Comparison of ENCODE assay signal across 11 mouse cellular contexts in genomic region chr9:64227736-64228135, GRCm38 (mm10). TPM values are rescaled to one million over a fixed set of nuclear protein-coding genes. Genes with fewer than 3 reads are reported as not detected.
A peak's percentile ranks its signal among the peaks of the same experiment; 100 is the strongest.
DNase-seq lines count a peak whose midpoint lies in the region; ATAC-seq lines count a peak whose summit lies in the region.
"Had no signal": no experiment of that assay in that cellular context is flagged by ENCODE, and none has a peak within 500 bp of the region (broad histone marks: within the 10 kb centered on the region; RNA-seq: fewer than 3 reads in every experiment).

No protein-coding gene starts in this region.

- H3K36me3 ChIP-seq in megakaryocyte, embryonic 14.5 days (replicated peaks; ENCODE audit: low read length), result peaks cover 45% of the 10 kb centered on the region
- no peaks in the 10 kb centered on the region for H3K36me3 ChIP-seq in hindbrain, embryonic 14.5 days (replicated peaks; ENCODE audit: control insufficient read depth, insufficient read depth)
- H3K36me3 ChIP-seq: intestine, embryonic 15.5 days had no signal

- H3K4me1 ChIP-seq in megakaryocyte, embryonic 14.5 days, result peaks cover 85% of the 10 kb centered on the region
- H3K4me1 ChIP-seq in hindbrain, embryonic 14.5 days (replicated peaks; ENCODE audit: control insufficient read depth, insufficient read depth, low read length), result peaks cover 8% of the 10 kb centered on the region; the same call in 1 of the 2 replicates

- no peak overlapping the region for H3K9ac ChIP-seq in hindbrain, embryonic 14.5 days
- H3K9ac ChIP-seq: intestine, embryonic 15.5 days had no signal

- peak; percentile 11 for DNase-seq in lung, postnatal 10 days
- no peak for DNase-seq in lung, postnatal 25 days (ENCODE audit: low spot score)
- peak; percentile 24 for DNase-seq in thymus, postnatal 4 days
- no peak for DNase-seq in left cerebral cortex, adult 11 months (ENCODE audit: low spot score)
- DNase-seq in hindbrain, embryonic 14.5 days (ENCODE audit: low spot score), result no peak
- no peak for DNase-seq in adrenal gland, adult 2 months
- DNase-seq: left cerebral cortex, postnatal 4 days; retina, postnatal 1 day had no signal

- H3K4me3 ChIP-seq in megakaryocyte, embryonic 14.5 days (replicated peaks), result peak overlapping the region; percentile 89
- H3K4me3 ChIP-seq in hindbrain, embryonic 14.5 days (replicated peaks; ENCODE audit: low read length), result no peak overlapping the region
- H3K4me3 ChIP-seq: intestine, embryonic 15.5 days had no signal

- no peak overlapping the region for H3K27ac ChIP-seq in hindbrain, embryonic 14.5 days
- H3K27ac ChIP-seq: intestine, embryonic 15.5 days had no signal

- H3K9me3 ChIP-seq in megakaryocyte, embryonic 14.5 days, result no peaks in the 10 kb centered on the region
- H3K9me3 ChIP-seq in hindbrain, embryonic 14.5 days (ENCODE audit: control insufficient read depth, low read length), result no peaks in the 10 kb centered on the region
- H3K9me3 ChIP-seq: intestine, embryonic 15.5 days had no signal

- no peak overlapping the region for H3K4me2 ChIP-seq in hindbrain, embryonic 14.5 days (replicated peaks)
- H3K4me2 ChIP-seq: intestine, embryonic 15.5 days had no signal

- WGBS in hindbrain, embryonic 14.5 days, result 84% methylated on average over 12 of the region's 12 CpGs

- ATAC-seq in common myeloid progenitor, adult 5-6 weeks (replicated peaks; ENCODE audit: low read depth, poor library complexity, severe bottlenecking), result peak; percentile 65
- no peak for ATAC-seq in hindbrain, embryonic 14.5 days (ENCODE audit: low FRiP score)
- ATAC-seq: intestine, embryonic 15.5 days had no signal

- H3K27me3 ChIP-seq in megakaryocyte, embryonic 14.5 days (replicated peaks), result no peaks in the 10 kb centered on the region
- H3K27me3 ChIP-seq in hindbrain, embryonic 14.5 days (ENCODE audit: control insufficient read depth, insufficient read depth, low read length), result no peaks in the 10 kb centered on the region
- H3K27me3 ChIP-seq: intestine, embryonic 15.5 days had no signal

RNA-seq across cellular contexts. Expression of gene Uchl4, which starts 7.3 kb away (rescaled TPM):
- 0.46 and 2.0 TPM in 2 replicates for total RNA-seq in common myeloid progenitor, adult 5-6 weeks (2017)
- polyA plus RNA-seq in megakaryocyte, embryonic 14.5 days (2012; ENCODE audit: insufficient read depth, low replicate concordance), result not detected in 2 replicates
- 2.7 and 2.8 TPM in 2 replicates for polyA plus RNA-seq in hindbrain, embryonic 14.5 days (2014; fragmentation: Nextera tagmentation; extraction: Ambion mirVana)
- total RNA-seq in adrenal gland, adult 2 months (2021), result 1 to 10 TPM; 1.8 to 2.2 TPM
- not detected in 2 replicates for polyA plus RNA-seq in adrenal gland, adult 2 months (2012; rRNA removed)

RNA-seq across cellular contexts. Expression of gene Map2k1, which starts 25.7 kb away (rescaled TPM):
- total RNA-seq in common myeloid progenitor, adult 5-6 weeks (2017), result 31.0 and 45.5 TPM in 2 replicates
- 6.4 and 36.7 TPM in 2 replicates for polyA plus RNA-seq in megakaryocyte, embryonic 14.5 days (2012; ENCODE audit: insufficient read depth, low replicate concordance)
- polyA plus RNA-seq in hindbrain, embryonic 14.5 days (2014; fragmentation: Nextera tagmentation; extraction: Ambion mirVana), result 66.4 and 74.4 TPM in 2 replicates
- total RNA-seq in adrenal gland, adult 2 months (2021), result 100 to 1,000 TPM in 1 of 2 experiments, 10 to 100 TPM in 1; 64.3 to 103 TPM
- 29.1 and 34.1 TPM in 2 replicates for polyA plus RNA-seq in adrenal gland, adult 2 months (2012; rRNA removed)

RNA-seq across cellular contexts. Expression of gene Snapc5, which starts 48.7 kb away (rescaled TPM):
- 37.7 and 44.9 TPM in 2 replicates for total RNA-seq in common myeloid progenitor, adult 5-6 weeks (2017)
- polyA plus RNA-seq in megakaryocyte, embryonic 14.5 days (2012; ENCODE audit: insufficient read depth, low replicate concordance), result 0.56 TPM in 1 of 2 replicates, not detected in the other
- 24.2 and 27.0 TPM in 2 replicates for polyA plus RNA-seq in hindbrain, embryonic 14.5 days (2014; fragmentation: Nextera tagmentation; extraction: Ambion mirVana)
- 10 to 100 TPM; 26.0 to 28.5 TPM for total RNA-seq in adrenal gland, adult 2 months (2021)
- 2.1 and 2.2 TPM in 2 replicates for polyA plus RNA-seq in adrenal gland, adult 2 months (2012; rRNA removed)

RNA-seq across cellular contexts. Expression of gene Tipin, which starts 53.6 kb away (rescaled TPM):
- 302 and 344 TPM in 2 replicates for total RNA-seq in common myeloid progenitor, adult 5-6 weeks (2017)
- 4.3 TPM in 1 of 2 replicates, not detected in the other for polyA plus RNA-seq in megakaryocyte, embryonic 14.5 days (2012; ENCODE audit: insufficient read depth, low replicate concordance)
- 71.8 and 73.3 TPM in 2 replicates for polyA plus RNA-seq in hindbrain, embryonic 14.5 days (2014; fragmentation: Nextera tagmentation; extraction: Ambion mirVana)
- total RNA-seq in adrenal gland, adult 2 months (2021), result 10 to 100 TPM; 10.2 to 27.9 TPM
- 0.19 and 0.48 TPM in 2 replicates for polyA plus RNA-seq in adrenal gland, adult 2 months (2012; rRNA removed)

RNA-seq across cellular contexts. Expression of gene Rpl4, which starts 54.6 kb away (rescaled TPM):
- 3,431 and 3,472 TPM in 2 replicates for total RNA-seq in common myeloid progenitor, adult 5-6 weeks (2017)
- polyA plus RNA-seq in megakaryocyte, embryonic 14.5 days (2012; ENCODE audit: insufficient read depth, low replicate concordance), result 57.3 and 309 TPM in 2 replicates
- 650 and 656 TPM in 2 replicates for polyA plus RNA-seq in hindbrain, embryonic 14.5 days (2014; fragmentation: Nextera tagmentation; extraction: Ambion mirVana)
- total RNA-seq in adrenal gland, adult 2 months (2021), result 1,000 to 10,000 TPM in 1 of 2 experiments, 100 to 1,000 TPM in 1; 966 to 1,016 TPM
- polyA plus RNA-seq in adrenal gland, adult 2 months (2012; rRNA removed), result 83.8 and 120 TPM in 2 replicates

Comparison
In these comparisons a context has a peak if more than half of its experiments do, and no peak if none do; other contexts are left out.
1. DNase-seq: peak in lung, postnatal 10 days (single experiment) and thymus, postnatal 4 days (single experiment); none in lung, postnatal 25 days (single experiment), left cerebral cortex, adult 11 months (single experiment), hindbrain, embryonic 14.5 days (single experiment) and adrenal gland, adult 2 months (single experiment).